Mouse (Mus musculus): ENCODE results near the gene H2afv. TPM values are rescaled to one million over a fixed set of nuclear protein-coding genes. Genes with fewer than 3 reads are reported as not detected.
A peak's percentile ranks its signal among the peaks of the same experiment; 100 is the strongest.
"Not testable (repeated sequence)": the region's sequence is repeated elsewhere in the genome, so short reads cannot be mapped to it uniquely, and the experiment has no call there.

H2afv gene
- polyA plus RNA-seq, 1 experiment from 2014 or later = 346 TPM

DNA sequence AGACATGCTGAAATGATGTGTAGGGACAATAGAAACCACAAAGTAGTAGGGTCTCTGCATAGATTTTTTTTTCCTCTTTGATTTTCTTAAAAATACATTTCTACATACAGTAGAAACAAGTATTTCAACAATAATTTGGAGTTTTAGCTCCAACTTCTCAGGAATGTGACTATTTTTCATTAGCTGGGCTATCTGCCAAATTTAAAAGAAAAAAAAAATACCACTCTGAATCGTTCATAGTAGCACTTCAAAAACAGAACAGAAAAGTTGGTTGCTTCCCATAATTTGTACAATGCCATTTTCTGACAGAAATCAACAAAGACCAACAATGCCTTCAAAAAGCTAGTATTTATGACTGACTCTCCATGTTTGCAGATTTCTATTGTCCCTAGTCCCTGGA, 27.2 kb upstream of the H2afv start:
- H3K4me3 ChIP-seq (ENCODE audit: low read depth, low read length) = peak overlapping the region; percentile 29
- 2% methylated on average over 1 of the region's 1 CpGs for WGBS
- H3K9ac ChIP-seq (ENCODE audit: low read depth, low read length) = no peak overlapping the region
- no peaks in the 10 kb centered on the region for H3K9me3 ChIP-seq (ENCODE audit: control insufficient read depth)
- no peak for TF ChIP-seq CTCF (IDR thresholded peaks at IDR 0.05; ENCODE audit: low read depth)
- peak overlapping the region; percentile 81 for H3K4me2 ChIP-seq (replicated peaks; ENCODE audit: low read depth)
- H3K27ac ChIP-seq (ENCODE audit: low read depth, low read length) = no peak overlapping the region; the same call in 1 of the 2 replicates
- H3K4me1 ChIP-seq (replicated peaks; ENCODE audit: control insufficient read depth, insufficient read depth, low read length) = peaks cover 7% of the 10 kb centered on the region
- ATAC-seq = no peak
- H3K27me3 ChIP-seq (replicated peaks; ENCODE audit: control insufficient read depth, insufficient read depth, low read length) = no peaks in the 10 kb centered on the region
- H3K36me3 ChIP-seq (ENCODE audit: control insufficient read depth, insufficient read depth) = peaks cover 6% of the 10 kb centered on the region

DNA sequence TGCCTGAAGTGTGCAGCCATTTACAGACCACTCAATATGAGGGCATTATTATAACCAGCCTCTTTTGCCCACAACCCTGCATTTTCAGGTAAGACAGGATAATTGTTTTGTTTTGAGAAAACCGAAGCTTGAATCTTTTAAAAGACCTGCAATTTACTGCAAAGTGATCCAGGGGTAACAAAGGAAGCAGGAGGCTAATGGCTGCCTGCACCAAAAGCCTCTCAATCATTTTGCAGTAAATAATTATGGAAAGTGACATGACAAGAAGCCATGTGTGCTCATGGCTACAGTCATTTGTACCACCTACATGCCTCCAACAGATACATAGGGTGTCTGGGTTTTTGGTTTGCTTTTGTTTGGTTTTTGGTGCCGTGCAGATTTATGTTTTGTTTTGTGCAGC, 26.8 kb upstream of the H2afv start:
- no peak overlapping the region; the same call in 1 of the 2 replicates for H3K27ac ChIP-seq (ENCODE audit: low read depth, low read length)
- ATAC-seq = no peak
- 46% methylated on average over 2 of the region's 2 CpGs for WGBS

DNA sequence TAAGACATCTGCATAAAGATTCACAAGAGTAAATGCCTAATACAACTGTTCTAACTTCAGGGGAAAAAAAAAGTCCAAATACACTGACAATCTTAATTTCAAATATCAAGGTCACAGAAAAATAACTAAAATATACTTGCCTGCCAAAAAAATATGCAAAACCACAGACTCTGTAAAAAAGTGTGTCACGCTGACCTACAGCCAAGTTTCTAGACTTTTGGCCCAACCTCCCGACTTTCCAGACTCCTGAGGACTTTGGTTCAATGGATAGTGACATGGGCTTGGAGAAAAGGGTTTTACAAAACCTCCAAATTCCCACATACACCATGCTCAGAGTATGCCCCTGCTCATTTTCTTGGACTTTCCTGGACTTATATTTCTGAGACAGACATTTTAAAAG, 24.3 kb upstream of the H2afv start:
- Histone ChIP-seq H3K9ac (ENCODE audit: low read depth, low read length) (no peak overlapping the region), H3K27me3 (replicated peaks; ENCODE audit: control insufficient read depth, insufficient read depth, low read length) (no peaks in the 10 kb centered on the region), H3K4me3 (ENCODE audit: low read depth, low read length) (no peak overlapping the region), H3K4me2 (replicated peaks; ENCODE audit: low read depth) (no peak overlapping the region; the same call in 1 of the 2 replicates), H3K27ac (ENCODE audit: low read depth, low read length) (peak overlapping the region; percentile 29; the same call in 1 of the 2 replicates), H3K9me3 (ENCODE audit: control insufficient read depth) (no peaks in the 10 kb centered on the region), H3K36me3 (ENCODE audit: control insufficient read depth, insufficient read depth) (peaks cover 6% of the 10 kb centered on the region), H3K4me1 (replicated peaks; ENCODE audit: control insufficient read depth, insufficient read depth, low read length) (peaks cover 7% of the 10 kb centered on the region)
- whole genome bisulfite sequencing = 65% methylated on average over 2 of the region's 2 CpGs
- no peak for TF ChIP-seq CTCF (IDR thresholded peaks at IDR 0.05; ENCODE audit: low read depth)
- ATAC-seq = no peak

More for the DNA sequence above, 26.8 kb upstream of the H2afv start:
- no peak for TF ChIP-seq CTCF (IDR thresholded peaks at IDR 0.05; ENCODE audit: low read depth)
- H3K9ac ChIP-seq (ENCODE audit: low read depth, low read length) = no peak overlapping the region
- no peaks in the 10 kb centered on the region for H3K27me3 ChIP-seq (replicated peaks; ENCODE audit: control insufficient read depth, insufficient read depth, low read length)
- no peaks in the 10 kb centered on the region for H3K9me3 ChIP-seq (ENCODE audit: control insufficient read depth)
- peak overlapping the region; percentile 29; the same call in 1 of the 2 replicates for H3K4me3 ChIP-seq (ENCODE audit: low read depth, low read length)
- peaks cover 6% of the 10 kb centered on the region for H3K36me3 ChIP-seq (ENCODE audit: control insufficient read depth, insufficient read depth)
- H3K4me2 ChIP-seq (replicated peaks; ENCODE audit: low read depth) = peak overlapping the region; percentile 81
- peaks cover 7% of the 10 kb centered on the region for H3K4me1 ChIP-seq (replicated peaks; ENCODE audit: control insufficient read depth, insufficient read depth, low read length)

DNA sequence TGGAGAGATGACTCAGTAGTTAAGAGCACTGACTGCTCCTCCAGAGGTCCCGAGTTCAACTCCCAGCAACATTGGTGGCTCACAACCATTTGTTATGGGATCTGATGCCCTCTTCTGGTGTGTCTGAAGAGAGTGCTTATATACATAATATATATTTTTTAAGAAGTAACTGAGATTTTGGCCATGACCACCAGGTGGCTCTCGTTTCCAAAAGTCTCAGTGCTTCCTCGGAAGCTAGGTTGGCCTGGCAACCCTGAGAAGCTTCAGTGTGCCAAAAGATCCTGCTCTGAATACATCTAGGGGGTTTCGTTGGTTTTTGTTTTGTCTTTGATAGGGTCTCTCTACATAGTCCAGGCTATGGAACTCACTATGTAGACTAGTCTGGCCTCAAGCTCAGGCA, 20.9 kb upstream of the H2afv start:
- no peak overlapping the region for H3K27ac ChIP-seq (ENCODE audit: low read depth, low read length)
- H3K9me3 ChIP-seq (ENCODE audit: control insufficient read depth) = no peaks in the 10 kb centered on the region
- peak; percentile 36 for ATAC-seq
- WGBS = 26% methylated on average over 4 of the region's 4 CpGs
- H3K9ac ChIP-seq (ENCODE audit: low read depth, low read length) = no peak overlapping the region
- H3K27me3 ChIP-seq (replicated peaks; ENCODE audit: control insufficient read depth, insufficient read depth, low read length) = no peaks in the 10 kb centered on the region
- H3K4me1 ChIP-seq (replicated peaks; ENCODE audit: control insufficient read depth, insufficient read depth, low read length) = no peaks in the 10 kb centered on the region
- peak; percentile 77 for TF ChIP-seq CTCF (IDR thresholded peaks at IDR 0.05; ENCODE audit: low read depth)
- no peak overlapping the region for H3K4me2 ChIP-seq (replicated peaks; ENCODE audit: low read depth)
- peaks cover 6% of the 10 kb centered on the region for H3K36me3 ChIP-seq (ENCODE audit: control insufficient read depth, insufficient read depth)
- no peak overlapping the region for H3K4me3 ChIP-seq (ENCODE audit: low read depth, low read length)

DNA sequence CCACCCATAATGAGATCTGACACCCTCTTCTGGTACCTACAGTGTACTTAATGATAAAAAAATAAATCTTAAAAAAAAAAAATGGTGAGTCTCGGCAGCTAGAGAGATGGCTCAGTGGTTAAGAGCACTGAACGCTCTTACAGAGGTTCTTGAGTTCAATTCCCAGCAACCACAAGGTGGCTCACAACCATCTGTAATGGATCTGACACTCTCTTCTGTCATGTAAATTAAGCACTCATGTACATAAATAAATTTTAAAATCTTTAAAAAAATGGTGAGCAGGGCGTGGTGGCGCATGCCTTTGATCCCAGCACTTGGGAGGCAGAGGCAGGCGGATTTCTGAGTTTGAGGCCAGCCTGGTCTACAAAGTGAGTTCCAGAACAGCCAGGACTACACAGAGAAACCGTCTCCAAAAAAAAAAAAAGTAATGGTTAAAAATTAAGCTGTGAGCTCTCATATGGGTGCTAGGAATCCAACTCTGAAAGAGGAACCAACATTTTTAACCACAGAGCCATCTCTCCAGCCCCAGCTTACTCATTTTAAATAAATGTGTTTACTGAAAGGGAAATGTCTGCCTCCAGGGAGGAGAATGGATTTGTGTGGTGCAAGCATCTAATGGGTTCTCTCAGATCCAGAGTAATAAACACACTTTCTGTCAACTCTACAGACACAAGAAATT, 19.1 kb upstream of the H2afv start:
- H3K4me2 ChIP-seq (replicated peaks; ENCODE audit: low read depth) = no peak overlapping the region
- no peak overlapping the region for H3K27ac ChIP-seq (ENCODE audit: low read depth, low read length)
- no peaks in the 10 kb centered on the region for H3K9me3 ChIP-seq (ENCODE audit: control insufficient read depth)
- no peaks in the 10 kb centered on the region for H3K4me1 ChIP-seq (replicated peaks; ENCODE audit: control insufficient read depth, insufficient read depth, low read length)
- no peaks in the 10 kb centered on the region for H3K27me3 ChIP-seq (replicated peaks; ENCODE audit: control insufficient read depth, insufficient read depth, low read length)
- H3K36me3 ChIP-seq (ENCODE audit: control insufficient read depth, insufficient read depth) = peaks cover 6% of the 10 kb centered on the region
- TF ChIP-seq CTCF (IDR thresholded peaks at IDR 0.05; ENCODE audit: low read depth) = no peak
- H3K9ac ChIP-seq (ENCODE audit: low read depth, low read length) = no peak overlapping the region
- 84% methylated on average over 6 of the region's 6 CpGs for WGBS
- H3K4me3 ChIP-seq (ENCODE audit: low read depth, low read length) = no peak overlapping the region
- no peak for ATAC-seq

DNA sequence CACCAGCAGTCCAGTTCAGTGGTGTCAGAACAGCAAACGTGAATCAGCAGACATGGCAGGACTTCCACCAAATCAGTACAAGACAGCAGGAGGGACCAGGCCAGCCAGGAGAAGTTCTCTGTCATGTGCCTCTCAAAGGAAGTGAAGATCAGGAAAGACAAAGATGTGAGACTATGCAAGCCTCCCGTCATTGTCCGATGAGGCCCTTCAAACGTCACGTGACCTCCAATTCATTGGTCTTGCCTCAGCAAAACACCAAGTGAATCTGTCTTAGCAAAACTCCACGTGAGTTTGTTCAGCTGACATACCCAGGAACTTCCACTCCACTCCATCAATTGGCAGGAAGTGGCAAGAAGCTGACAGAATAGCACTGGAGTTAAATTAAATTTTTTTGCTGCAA, 11.8 kb upstream of the H2afv start:
- Histone ChIP-seq H3K27me3 (replicated peaks; ENCODE audit: control insufficient read depth, insufficient read depth, low read length) (no peaks in the 10 kb centered on the region), H3K4me2 (replicated peaks; ENCODE audit: low read depth) (no peak overlapping the region), H3K9ac (ENCODE audit: low read depth, low read length) (no peak overlapping the region), H3K27ac (ENCODE audit: low read depth, low read length) (no peak overlapping the region), H3K36me3 (ENCODE audit: control insufficient read depth, insufficient read depth) (no peaks in the 10 kb centered on the region), H3K9me3 (ENCODE audit: control insufficient read depth) (no peaks in the 10 kb centered on the region), H3K4me1 (replicated peaks; ENCODE audit: control insufficient read depth, insufficient read depth, low read length) (no peaks in the 10 kb centered on the region), H3K4me3 (ENCODE audit: low read depth, low read length) (no peak overlapping the region)
- ATAC-seq = no peak
- 70% methylated on average over 6 of the region's 6 CpGs for WGBS
- no peak for TF ChIP-seq CTCF (IDR thresholded peaks at IDR 0.05; ENCODE audit: low read depth)

DNA sequence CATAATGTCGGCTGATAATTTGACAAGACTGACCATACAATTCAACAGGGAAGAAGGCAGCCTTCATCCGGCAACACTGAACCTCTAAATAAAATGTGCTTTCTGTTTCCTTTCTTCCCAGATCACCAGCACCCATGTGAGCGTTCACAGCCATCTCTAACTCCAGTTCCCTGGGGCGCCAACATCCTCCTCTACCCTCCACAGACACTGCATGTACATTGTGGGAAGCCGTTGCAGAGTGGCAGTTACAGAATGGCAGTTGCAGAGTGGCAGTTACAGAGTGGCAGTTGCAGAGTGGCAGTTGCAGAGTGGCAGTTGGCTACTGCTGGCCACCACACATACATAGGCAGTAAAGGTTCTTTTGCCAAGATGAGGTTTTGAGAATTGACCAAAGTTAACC, 3.9 kb upstream of the H2afv start:
- not testable (repeated sequence) for ATAC-seq; H3K36me3 ChIP-seq (ENCODE audit: control insufficient read depth, insufficient read depth); H3K27me3 ChIP-seq (replicated peaks; ENCODE audit: control insufficient read depth, insufficient read depth, low read length); H3K4me3 ChIP-seq (ENCODE audit: low read depth, low read length); H3K4me1 ChIP-seq (replicated peaks; ENCODE audit: control insufficient read depth, insufficient read depth, low read length); H3K9ac ChIP-seq (ENCODE audit: low read depth, low read length); H3K9me3 ChIP-seq (ENCODE audit: control insufficient read depth); H3K4me2 ChIP-seq (replicated peaks; ENCODE audit: low read depth); H3K27ac ChIP-seq (ENCODE audit: low read depth, low read length)
- 93% methylated on average over 5 of the region's 5 CpGs for WGBS

Measured in intestine, postnatal 0 days (tissue).